Mouse (Mus musculus) layer of hippocampus, postnatal 25 days (tissue): ENCODE measurements at regions not wholly inside any gene's neighbourhood (a gene's known extent, or its start where the extent isn't known, plus 50 kb on each side); places are given as distances from the start of the nearest gene placed in this dataset.

Source experiments
- DNase-seq, 2 experiments: peaks; one replicate each; pipeline ENCODE4 v3.0.0; 2022; ENCODE audit warnings: mixed read lengths in 2 of 2, low spot score in 1 of 2; ENCODE audit errors: extremely low spot score in 1 of 2

DNA sequence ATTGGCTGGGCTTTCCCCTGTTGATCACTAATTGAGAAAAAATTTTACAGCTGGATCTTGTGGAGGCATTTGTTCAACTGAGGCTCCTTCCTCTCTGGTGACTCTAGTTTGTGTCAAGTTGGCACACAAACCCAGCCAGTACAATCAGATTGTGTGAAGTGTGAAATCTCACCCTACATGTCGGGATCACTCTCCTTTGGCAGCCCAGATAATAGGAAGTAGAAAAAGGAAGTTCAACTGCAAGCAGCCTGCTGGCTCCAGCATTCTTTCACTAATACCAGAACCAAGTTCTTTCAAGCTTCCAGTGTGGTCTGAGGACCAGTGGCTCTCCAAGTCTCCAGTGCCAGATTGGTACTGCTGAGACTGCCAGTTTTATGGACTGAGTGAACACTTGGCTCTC lies 2195.2 kb upstream of the Gm7489 start:
- no peak for DNase-seq

DNA sequence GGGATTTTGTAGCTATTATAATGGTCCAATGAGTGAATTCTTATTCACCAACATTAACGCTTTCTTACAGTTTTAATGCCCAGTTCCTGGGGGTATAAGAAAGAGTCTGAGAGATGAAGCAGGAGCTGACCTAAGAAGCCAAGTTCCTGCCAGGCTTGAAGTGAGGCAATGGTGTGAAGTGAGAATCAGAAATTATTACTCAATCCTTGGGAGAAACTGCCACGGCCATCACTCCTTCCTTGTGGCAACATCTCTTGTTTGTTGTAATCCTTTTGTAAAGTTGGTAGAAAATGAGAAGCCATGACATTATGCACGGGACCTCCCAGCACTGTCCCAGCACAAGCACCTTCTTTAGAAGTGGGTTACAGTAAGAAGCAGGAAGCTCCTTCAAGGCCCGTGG lies 2192.0 kb upstream of the Gm7489 start:
- DNase-seq = no peak

DNA sequence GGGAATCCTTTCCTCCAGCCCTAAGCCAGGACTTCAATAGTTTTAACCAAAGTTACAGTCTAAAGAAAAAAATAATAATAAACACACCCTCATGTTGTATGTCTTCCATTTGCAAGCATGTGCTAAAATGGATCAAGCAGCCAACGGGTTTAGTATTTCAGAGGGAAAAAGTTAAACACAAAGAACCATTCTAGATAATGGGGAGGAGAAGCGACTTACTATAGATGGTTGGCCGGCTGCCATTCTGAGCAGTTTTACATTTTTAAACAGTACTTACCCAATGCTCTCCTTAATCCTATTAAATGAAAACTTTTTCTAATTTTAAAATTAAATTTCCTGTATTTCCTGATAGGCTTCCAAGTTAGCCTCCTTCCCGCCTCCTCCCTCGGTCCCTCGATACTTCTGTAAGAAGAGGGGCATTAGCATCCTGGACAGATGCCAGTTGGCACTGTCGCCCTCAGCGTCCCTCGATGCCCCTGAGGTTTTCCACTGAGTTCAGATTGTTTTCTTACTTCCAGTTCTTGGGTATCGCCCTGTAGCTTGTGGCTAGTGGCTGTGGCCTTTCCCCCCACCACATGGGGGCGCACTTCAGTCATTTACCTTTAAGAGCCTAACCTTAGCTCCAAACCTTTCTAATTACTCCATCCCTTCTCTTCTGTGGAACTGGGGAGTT lies 2188.2 kb upstream of the Gm7489 start:
- peak in 1 of 2 experiments; percentile 63 for DNase-seq

DNA sequence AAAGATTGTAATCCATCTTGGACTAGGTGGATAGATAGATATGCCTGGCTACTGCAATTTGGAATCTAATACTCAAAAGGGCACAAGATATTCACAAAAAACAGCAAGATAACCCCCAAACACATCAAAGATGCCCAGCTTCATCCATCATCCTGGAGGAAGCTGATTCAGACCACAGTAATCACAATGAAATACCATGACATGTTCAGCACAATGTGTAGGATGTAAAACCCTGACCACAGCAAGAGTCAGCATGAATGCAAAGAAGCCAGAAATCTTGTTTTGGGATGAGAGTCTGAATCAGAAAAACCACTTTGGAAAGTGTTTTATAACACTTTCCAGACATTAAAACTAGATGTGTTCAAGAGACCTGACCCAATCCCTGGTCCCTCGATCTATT lies 2180.5 kb upstream of the Gm7489 start:
- DNase-seq = no peak

DNA sequence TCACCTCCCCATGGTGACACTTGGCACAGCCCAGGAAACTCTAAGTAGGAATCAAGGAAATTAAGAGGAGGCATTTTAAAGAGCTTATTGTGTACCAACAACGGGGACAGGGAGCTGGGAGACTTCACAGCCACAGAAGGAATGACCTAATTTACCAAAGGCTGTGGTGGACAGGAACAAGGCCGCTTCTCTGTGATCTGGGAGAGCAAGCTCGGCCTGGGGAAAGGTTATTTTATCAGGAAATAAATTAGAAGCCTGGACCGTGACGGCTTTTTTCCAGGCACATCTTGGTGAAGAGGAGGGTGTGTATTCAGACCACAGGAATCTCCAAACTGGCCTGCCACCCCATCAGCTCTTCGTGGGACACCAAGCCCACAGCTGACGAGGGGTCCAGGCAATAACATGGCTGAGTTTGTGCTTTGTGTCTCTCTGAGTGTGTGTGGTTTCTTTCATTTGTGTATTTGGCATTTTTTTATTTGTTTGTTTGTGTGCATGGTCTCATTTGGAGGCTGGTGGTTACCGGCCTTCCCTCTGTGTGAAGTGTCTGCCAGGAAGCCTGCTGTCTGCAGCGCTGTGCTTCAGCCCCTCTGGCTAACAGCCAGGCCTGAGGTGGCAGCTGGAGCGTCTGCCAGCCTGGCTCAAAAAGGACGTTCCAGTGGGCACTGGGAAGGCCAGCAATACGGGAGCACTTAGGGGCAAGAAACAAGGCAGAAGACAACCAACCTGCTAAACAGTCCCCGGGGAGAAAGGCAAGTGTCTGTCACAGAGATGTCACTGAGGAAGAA lies 2174.6 kb upstream of the Gm7489 start:
- DNase-seq = peak; percentile 26 to 45

DNA sequence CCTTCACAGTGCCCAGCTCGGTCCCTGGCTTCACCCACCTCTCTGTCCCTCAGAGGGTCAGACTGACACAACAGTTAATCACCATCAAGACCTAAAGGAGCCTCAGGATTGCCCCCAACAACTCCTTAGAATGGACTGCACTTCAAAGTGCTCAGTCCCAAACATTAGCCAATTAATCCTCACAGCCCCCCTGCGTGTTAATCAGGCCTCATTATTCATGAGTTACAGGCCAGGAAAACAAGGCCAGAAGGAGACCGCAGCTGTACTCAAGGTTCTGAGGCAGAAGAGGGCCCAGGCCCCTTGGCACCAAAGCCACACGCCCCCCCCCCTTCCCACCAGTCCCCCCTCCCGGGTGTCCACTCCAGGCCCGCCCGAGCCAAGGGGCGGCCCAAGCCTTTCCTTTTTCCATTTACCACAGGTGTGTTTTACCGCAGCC lies 2163.8 kb upstream of the Gm7489 start:
- DNase-seq = no peak

DNA sequence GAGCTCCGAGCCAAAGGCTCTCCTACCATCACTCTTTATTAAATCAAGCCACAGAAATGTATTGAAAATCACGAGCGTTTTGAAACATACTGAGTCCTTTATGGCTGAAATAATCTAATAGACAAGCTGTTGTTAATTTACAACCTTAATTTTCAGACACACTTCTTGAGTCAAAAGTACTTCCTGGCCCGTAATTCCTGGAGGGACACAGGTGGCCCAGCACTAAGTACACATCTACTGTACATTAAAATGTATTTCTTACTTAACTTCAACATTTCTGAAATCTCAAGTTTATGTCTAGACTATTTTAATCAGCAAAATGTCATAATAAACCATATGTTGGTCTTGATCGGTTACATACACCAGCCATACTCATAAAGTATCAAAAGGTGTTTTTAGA lies 2163.3 kb upstream of the Gm7489 start:
- no peak for DNase-seq

DNA sequence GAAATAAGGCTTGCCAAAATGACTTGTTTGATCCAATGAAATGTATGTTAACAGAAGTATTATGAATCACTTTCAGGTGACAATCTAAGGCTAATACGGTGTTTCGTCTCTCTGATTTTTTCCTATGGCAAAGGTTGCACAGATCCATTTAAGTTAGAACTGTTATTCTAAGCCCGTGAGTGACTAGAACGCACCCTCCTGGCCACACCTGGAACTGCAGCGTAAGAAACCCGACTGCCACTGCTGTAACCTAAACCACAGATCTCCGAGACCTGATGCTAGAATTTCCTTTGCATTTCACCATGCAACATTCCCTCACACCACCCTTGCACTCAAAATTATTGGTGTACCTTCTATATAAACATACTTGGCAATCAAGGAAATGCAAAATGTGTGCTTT lies 2160.6 kb upstream of the Gm7489 start:
- DNase-seq = no peak

DNA sequence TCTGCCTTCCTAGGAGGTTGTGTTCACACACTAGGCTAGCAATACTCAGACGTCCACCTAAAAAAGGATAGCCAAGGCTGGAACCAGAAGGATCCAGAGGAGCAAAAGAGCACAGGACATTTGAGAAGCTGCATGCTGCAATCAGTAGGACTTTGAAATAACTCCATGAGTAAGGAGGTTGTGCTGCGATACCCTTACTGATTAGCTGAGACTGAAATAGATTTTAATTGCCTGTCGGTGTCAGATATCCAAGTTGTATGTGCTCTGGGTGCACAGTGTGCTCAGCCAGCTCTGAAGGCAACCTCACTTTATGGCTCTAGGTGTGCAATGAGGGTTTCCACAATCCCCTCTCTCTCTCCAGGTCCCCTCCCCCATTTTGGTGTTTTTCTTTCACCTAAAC lies 2159.2 kb upstream of the Gm7489 start:
- no peak for DNase-seq

DNA sequence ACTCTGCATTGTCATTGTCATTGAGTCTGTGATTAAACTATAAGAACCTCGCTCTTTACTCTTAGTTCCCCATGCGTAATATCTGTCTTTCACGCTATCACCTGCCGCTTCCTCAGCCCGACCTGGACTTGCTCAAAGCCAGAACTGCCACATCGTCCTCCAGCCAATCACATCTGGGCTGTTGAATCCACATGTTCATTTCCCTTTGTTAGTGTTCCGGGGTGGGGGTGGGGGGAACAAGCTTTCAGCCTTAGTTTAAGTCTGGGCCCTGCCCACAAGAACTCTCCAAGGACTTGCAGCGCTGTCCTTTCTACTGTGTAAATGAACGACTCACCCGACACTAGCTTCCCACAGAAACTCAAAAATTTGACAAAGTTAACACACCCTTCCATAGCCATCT lies 2154.6 kb upstream of the Gm7489 start:
- DNase-seq = no peak

DNA sequence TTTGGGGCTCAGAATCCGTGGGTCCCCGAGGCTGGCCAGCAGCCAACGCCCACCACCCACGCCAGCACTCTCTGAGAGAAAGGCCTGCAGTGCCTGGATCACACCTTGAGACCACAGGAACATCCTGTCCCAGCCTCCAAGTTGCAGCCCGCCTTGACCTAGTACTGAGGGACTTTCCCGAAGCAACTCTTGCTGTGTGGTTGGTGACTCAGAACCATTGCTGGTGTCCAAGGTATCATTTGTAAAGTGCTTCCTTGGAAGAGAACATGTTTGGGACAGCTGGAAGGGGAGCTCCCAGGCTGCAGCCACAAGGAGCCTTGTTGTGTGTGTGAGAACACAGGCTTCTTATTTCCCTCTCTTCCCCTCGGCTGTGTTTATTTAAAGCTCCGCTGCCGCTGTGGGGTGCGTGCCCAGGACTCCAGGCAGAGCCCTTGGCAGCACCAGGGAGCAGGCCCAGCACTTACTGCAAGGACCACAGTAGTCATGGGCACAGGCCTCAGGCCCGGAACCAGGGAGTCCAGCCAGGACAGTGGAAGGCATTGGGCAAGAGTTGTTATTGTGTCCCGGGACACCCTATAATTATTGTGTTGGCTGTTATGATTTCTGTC lies 2153.8 kb upstream of the Gm7489 start:
- peak in 1 of 2 experiments; percentile 7 for DNase-seq

DNA sequence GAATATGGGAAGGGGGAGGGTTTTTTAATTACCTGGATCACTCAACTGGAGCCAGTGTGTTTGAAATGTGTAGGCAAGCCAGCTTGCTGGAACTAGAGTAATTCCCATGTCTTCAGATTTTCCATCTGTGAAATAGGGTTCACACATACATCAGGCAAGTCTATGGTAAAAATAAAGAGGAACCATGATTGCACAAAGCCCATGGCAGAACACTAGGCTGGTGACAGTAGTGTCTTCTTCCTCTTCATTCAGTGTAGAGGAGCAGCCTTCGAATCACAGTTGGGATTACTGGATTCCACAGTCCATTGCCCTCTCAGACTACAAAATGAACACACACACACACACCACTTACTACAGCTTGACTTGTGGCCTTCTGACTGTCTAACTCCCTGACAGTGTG lies 2150.5 kb upstream of the Gm7489 start:
- DNase-seq = no peak
